In the genomic region with DNA sequence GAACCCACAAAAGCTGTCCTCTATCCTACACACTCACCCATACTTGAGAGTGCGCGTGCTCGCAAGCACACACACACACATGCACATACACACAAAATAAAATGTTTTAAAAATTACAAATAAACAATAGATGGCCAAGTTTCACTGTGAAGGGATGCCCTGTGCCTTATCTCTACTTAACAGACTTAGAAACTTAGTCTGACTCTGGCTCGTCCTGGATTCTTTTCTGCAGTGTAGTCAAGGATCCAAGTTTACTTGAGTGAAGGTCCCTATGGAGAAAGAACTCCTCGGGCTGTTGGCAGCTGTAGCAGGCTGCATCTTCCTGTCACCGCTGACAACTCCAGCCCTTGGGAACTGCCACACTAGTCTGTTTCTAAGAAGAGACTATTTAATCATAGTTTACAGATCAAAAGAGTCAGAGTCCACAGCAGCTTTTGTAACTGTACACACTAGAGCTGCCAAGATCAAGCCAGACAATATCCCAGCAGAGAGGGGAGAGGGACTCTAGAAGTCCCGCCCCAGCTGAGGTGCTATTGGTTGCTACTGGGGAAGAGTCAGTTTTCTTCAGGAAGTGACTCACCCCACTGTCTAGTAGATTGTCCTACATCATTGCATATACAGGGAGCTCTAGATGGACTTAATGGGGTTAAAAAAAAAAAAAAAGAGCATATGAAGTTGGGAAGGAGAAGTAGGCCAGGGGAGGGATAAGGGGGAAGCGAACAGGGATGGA, we compare ENCODE assay signal across 8 mouse cellular contexts. TPM values are rescaled to one million over a fixed set of nuclear protein-coding genes. Genes with fewer than 3 reads are reported as not detected.
DNase-seq lines count a peak whose midpoint lies in the region; ATAC-seq and TF ChIP-seq lines count a peak whose summit lies in the region.

No protein-coding gene starts in this region.

- peak; percentile 11 for DNase-seq in forebrain, embryonic 14.5 days (ENCODE audit: low spot score)
- DNase-seq in adipocyte (ENCODE audit: low spot score), result peak; percentile 70
- peak; percentile 50 to 61 for DNase-seq in heart, adult 18-20 months
- peak; percentile 80 for DNase-seq in kidney, postnatal 0 days (ENCODE audit: low spot score)
- no peak for DNase-seq in layer of hippocampus, adult 9-11 months
- DNase-seq in layer of hippocampus, postnatal 10 days (ENCODE audit: low spot score in 2 of 2), result no peak

- no peaks in the 10 kb centered on the region for H3K36me3 ChIP-seq in forebrain, embryonic 14.5 days (ENCODE audit: control insufficient read depth, insufficient read depth, low read length)
- H3K36me3 ChIP-seq in forebrain, embryonic 12.5 days (replicated peaks), result no peaks in the 10 kb centered on the region
- no peaks in the 10 kb centered on the region for H3K36me3 ChIP-seq in kidney, postnatal 0 days (ENCODE audit: insufficient read depth, low read length)

- WGBS in forebrain, embryonic 14.5 days, result 86% methylated on average over 8 of the region's 8 CpGs
- 88% methylated on average over 8 of the region's 8 CpGs for WGBS in forebrain, embryonic 12.5 days
- 75% methylated on average over 8 of the region's 8 CpGs for WGBS in kidney, postnatal 0 days

- H3K4me3 ChIP-seq in forebrain, embryonic 14.5 days (ENCODE audit: low read depth, low read length), result no peak overlapping the region
- H3K4me3 ChIP-seq in forebrain, embryonic 12.5 days (replicated peaks), result no peak overlapping the region
- H3K4me3 ChIP-seq in kidney, postnatal 0 days (replicated peaks; ENCODE audit: low read depth, low read length), result no peak overlapping the region

- no peak for ATAC-seq in forebrain, embryonic 14.5 days
- no peak for ATAC-seq in forebrain, embryonic 12.5 days (ENCODE audit: low FRiP score)
- no peak; the same call in 1 of the 2 replicates for ATAC-seq in kidney, postnatal 0 days (replicated peaks; ENCODE audit: low FRiP score, low read depth)
- peak; percentile 94 for ATAC-seq in megakaryocyte-erythroid progenitor cell, adult 5-6 weeks (replicated peaks; ENCODE audit: low FRiP score, low TSS enrichment, poor library complexity, severe bottlenecking)

- no peak overlapping the region for H3K4me2 ChIP-seq in forebrain, embryonic 14.5 days (ENCODE audit: low read length)
- H3K4me2 ChIP-seq in forebrain, embryonic 12.5 days, result no peak overlapping the region
- no peak overlapping the region for H3K4me2 ChIP-seq in kidney, postnatal 0 days (ENCODE audit: low read length)

- H3K27ac ChIP-seq in forebrain, embryonic 14.5 days (ENCODE audit: low read depth, low read length), result no peak overlapping the region
- H3K27ac ChIP-seq in forebrain, embryonic 12.5 days, result no peak overlapping the region
- no peak overlapping the region for H3K27ac ChIP-seq in kidney, postnatal 0 days

- no peaks in the 10 kb centered on the region for H3K27me3 ChIP-seq in forebrain, embryonic 14.5 days (replicated peaks; ENCODE audit: control insufficient read depth, insufficient read depth, low read length)
- H3K27me3 ChIP-seq in forebrain, embryonic 12.5 days, result no peaks in the 10 kb centered on the region
- H3K27me3 ChIP-seq in kidney, postnatal 0 days (ENCODE audit: insufficient read depth, low read length), result no peaks in the 10 kb centered on the region

- H3K9ac ChIP-seq in forebrain, embryonic 14.5 days (ENCODE audit: low read length), result no peak overlapping the region
- H3K9ac ChIP-seq in forebrain, embryonic 12.5 days, result no peak overlapping the region
- H3K9ac ChIP-seq in kidney, postnatal 0 days (ENCODE audit: low read depth, low read length), result no peak overlapping the region

- no peaks in the 10 kb centered on the region for H3K9me3 ChIP-seq in forebrain, embryonic 14.5 days (replicated peaks; ENCODE audit: control insufficient read depth, low read length)
- no peaks in the 10 kb centered on the region for H3K9me3 ChIP-seq in forebrain, embryonic 12.5 days
- H3K9me3 ChIP-seq in kidney, postnatal 0 days (replicated peaks; ENCODE audit: low read length), result no peaks in the 10 kb centered on the region

- H3K4me1 ChIP-seq in forebrain, embryonic 14.5 days (ENCODE audit: control insufficient read depth, insufficient read depth, low read length), result no peaks in the 10 kb centered on the region
- H3K4me1 ChIP-seq in forebrain, embryonic 12.5 days, result no peaks in the 10 kb centered on the region
- no peaks in the 10 kb centered on the region for H3K4me1 ChIP-seq in kidney, postnatal 0 days (replicated peaks; ENCODE audit: insufficient read depth, low read length)

- TF ChIP-seq CTCF in kidney, postnatal 0 days (IDR thresholded peaks at IDR 0.05; ENCODE audit: low read depth), result no peak

RNA-seq across cellular contexts. Expression of a gene that starts 10.1 kb away (rescaled TPM):
- 29.6 TPM in 2 replicates for polyA plus RNA-seq in forebrain, embryonic 14.5 days (2014; fragmentation: Nextera tagmentation; extraction: Ambion mirVana)
- 39.1 and 39.7 TPM in 2 replicates for polyA plus RNA-seq in forebrain, embryonic 12.5 days (2016; fragmentation: Nextera tagmentation; extraction: Ambion mirVana)
- total RNA-seq in heart, adult 18-20 months (2021), result 10 to 100 TPM; 26.6 to 34.3 TPM
- polyA plus RNA-seq in kidney, postnatal 0 days (2015; fragmentation: Nextera tagmentation; extraction: Ambion mirVana), result 24.4 and 25.6 TPM in 2 replicates
- 120 and 143 TPM in 2 replicates for total RNA-seq in megakaryocyte-erythroid progenitor cell, adult 5-6 weeks (2014; fragmentation: Nextera tagmentation)
- total RNA-seq in megakaryocyte-erythroid progenitor cell, adult 5-6 weeks (2017), result 89.7 and 95.3 TPM in 2 replicates
- 10 to 100 TPM; 64.8 to 68.6 TPM for total RNA-seq in layer of hippocampus, postnatal 10 days (2021)

Comparison
In these comparisons a context has a peak if more than half of its experiments do, and no peak if none do; other contexts are left out.
1. DNase-seq: peak in forebrain, embryonic 14.5 days (single experiment), adipocyte (single experiment), heart, adult 18-20 months (2 of 2) and kidney, postnatal 0 days (single experiment); none in layer of hippocampus, adult 9-11 months (single experiment) and layer of hippocampus, postnatal 10 days (0 of 2).